Mouse (Mus musculus) spleen, adult 2 months (tissue): Measurements from ENCODE around the gene E130308A19Rik.

Experiments
- CTCF ChIP-seq: fragments of 200-500 bp; IDR thresholded peaks from 2 replicates; pipeline ENCODE4 v1.5.1; 2011; ENCODE audit warnings: mild to moderate bottlenecking, inconsistent platforms; ENCODE audit not compliant: insufficient read depth, insufficient read length, insufficient replicate concordance; ENCODE audit errors: extremely low read depth
- POLR2A ChIP-seq: fragments of 200-500 bp; IDR thresholded peaks from 2 replicates; pipeline ENCODE4 v1.6.1; 2011; ENCODE audit warnings: low read depth, low read length, inconsistent platforms

GRCm38 (mm10) chr4:59610411-59610810, 15.6 kb upstream of the E130308A19Rik start:
- TF ChIP-seq POLR2A (no peak), CTCF (no peak)
